Mouse (Mus musculus) ES-E14 (cell line): ENCODE results near the gene St6galnac5.

Experiments used
- ZC3H11A ChIP-seq: IDR thresholded peaks from 2 replicates; pipeline ENCODE4 v1.6.1; 2012; ENCODE audit warnings: low read depth, mild to moderate bottlenecking, inconsistent platforms, low read length, borderline replicate concordance
- ZNF384 ChIP-seq: IDR thresholded peaks from 2 replicates; pipeline ENCODE4 v1.6.1; 2012; ENCODE audit warnings: low read depth, low read length, inconsistent platforms

- TF ChIP-seq ZNF384 (no peak), ZC3H11A (no peak)
Measured at GRCm38 (mm10) chr3:152979481-152980092, 2.5 kb downstream of the St6galnac5 start.
